Mouse (Mus musculus) MEL (cell line): ENCODE measurements around the gene Gpr146.

ENCODE experiments used
- JUND ChIP-seq: IDR thresholded peaks from 2 replicates; pipeline ENCODE4 v1.6.1; 2011; ENCODE audit warnings: low read depth, mild to moderate bottlenecking, improper control_type of control experiment, low read length
- MAFK ChIP-seq: IDR thresholded peaks from 2 replicates; pipeline ENCODE4 v1.6.1; 2011; ENCODE audit warnings: low read depth, mild to moderate bottlenecking, low read length, improper control_type of control experiment, borderline replicate concordance

- TF ChIP-seq MAFK (no peak), JUND (no peak)
Measured at GRCm38 (mm10) chr5:139403692-139404260, 26.3 kb downstream of the Gpr146 start.
